Mouse (Mus musculus): ENCODE data around the gene AW011738. TPM values are rescaled to one million over a fixed set of nuclear protein-coding genes. Genes with fewer than 3 reads are reported as not detected.

Gene AW011738
- 1 to 10 TPM; 2.6 to 7.4 TPM for polyA plus RNA-seq (2017; shearing (Covaris generic))

- peak; percentile 82 for ATAC-seq
These were observed at the start of gene AW011738 for GRCm38 (mm10) chr4:156203001-156203412. AW011738 (plus strand) TSS chr4:156203304.

- no peak for ATAC-seq
These were observed 48.3 kb upstream of the AW011738 start for GRCm38 (mm10) chr4:156154771-156155170.

GRCm38 (mm10) chr4:156166477-156166876 lies 36.6 kb upstream of the AW011738 start:
- no peak for ATAC-seq

GRCm38 (mm10) chr4:156168611-156169010 lies 34.5 kb upstream of the AW011738 start:
- no peak for ATAC-seq

GRCm38 (mm10) chr4:156169129-156169528 lies 34.0 kb upstream of the AW011738 start:
- ATAC-seq, result no peak

GRCm38 (mm10) chr4:156171828-156172227 lies 31.3 kb upstream of the AW011738 start:
- no peak for ATAC-seq

- no peak for ATAC-seq
These were observed 25.5 kb upstream of the AW011738 start for GRCm38 (mm10) chr4:156177630-156178029.

- ATAC-seq, result no peak
These were observed 19.4 kb upstream of the AW011738 start for GRCm38 (mm10) chr4:156183747-156184146.

- no peak for ATAC-seq
These were observed 18.7 kb upstream of the AW011738 start for GRCm38 (mm10) chr4:156184291-156184954.

GRCm38 (mm10) chr4:156185456-156185949 lies 17.6 kb upstream of the AW011738 start:
- ATAC-seq, result no peak

GRCm38 (mm10) chr4:156185950-156186850 lies 16.9 kb upstream of the AW011738 start:
- no peak for ATAC-seq

- no peak for ATAC-seq
These were observed 14.8 kb upstream of the AW011738 start for GRCm38 (mm10) chr4:156188162-156188810.

GRCm38 (mm10) chr4:156188811-156189323 lies 14.2 kb upstream of the AW011738 start:
- no peak for ATAC-seq

- ATAC-seq, result no peak
These were observed 10.5 kb upstream of the AW011738 start for GRCm38 (mm10) chr4:156192421-156193199.

GRCm38 (mm10) chr4:156193200-156193590 lies 9.9 kb upstream of the AW011738 start:
- ATAC-seq, result no peak

GRCm38 (mm10) chr4:156193906-156194305 lies 9.2 kb upstream of the AW011738 start:
- ATAC-seq, result no peak

- ATAC-seq, result no peak
These were observed 8.8 kb upstream of the AW011738 start for GRCm38 (mm10) chr4:156194346-156194745.

- ATAC-seq, result no peak
These were observed 6.9 kb upstream of the AW011738 start for GRCm38 (mm10) chr4:156195927-156196870.

GRCm38 (mm10) chr4:156197131-156197828 lies 5.8 kb upstream of the AW011738 start, which contains the start of gene Agrn:
Agrn (minus strand) TSS chr4:156197488.
- ATAC-seq, result peak; percentile 24

- no peak for ATAC-seq
These were observed 5.3 kb upstream of the AW011738 start for GRCm38 (mm10) chr4:156197829-156198205.

All from activated CD4-positive, CD25-positive, alpha-beta regulatory T cell, adult 4 months (primary cell).